Mouse (Mus musculus): ENCODE results near the gene Ptprs.

GRCm38 (mm10) chr17:56407379-56407778, 68.9 kb downstream of the Ptprs start:
- TF ChIP-seq POLR2A (IDR thresholded peaks at IDR 0.05; ENCODE audit: control insufficient read depth, low read depth, low read length) = no peak
- TF ChIP-seq CTCF (IDR thresholded peaks at IDR 0.05; ENCODE audit: control insufficient read depth, insufficient read depth, insufficient replicate concordance, low read depth, low read length) = no peak
